Mouse (Mus musculus) G1E (cell line): ENCODE results near the gene Orm2.

ENCODE experiments used
- CTCF ChIP-seq: IDR thresholded peaks from 2 replicates; pipeline ENCODE4 v1.5.1; 2012; ENCODE audit warnings: low read depth, low read length, inconsistent platforms, mixed read lengths
- GATA1 ChIP-seq: IDR thresholded peaks from 2 replicates; pipeline ENCODE4 v1.6.1; 2012; ENCODE audit warnings: borderline replicate concordance, low read length, inconsistent platforms, mixed read lengths
- GATA2 ChIP-seq: IDR thresholded peaks from 2 replicates; pipeline ENCODE4 v1.6.1; 2012; ENCODE audit warnings: low read depth, low read length, inconsistent platforms, borderline replicate concordance

- TF ChIP-seq CTCF (no peak), GATA2 (no peak), GATA1 (no peak)
Measured at GRCm38 (mm10) chr4:63402056-63402455, 39.8 kb downstream of the Orm2 start.
